Mouse (Mus musculus): ENCODE measurements at regions not wholly inside any gene's neighbourhood (a gene's known extent, or its start where the extent isn't known, plus 50 kb on each side); places are given as distances from the start of the nearest gene placed in this dataset.

DNA sequence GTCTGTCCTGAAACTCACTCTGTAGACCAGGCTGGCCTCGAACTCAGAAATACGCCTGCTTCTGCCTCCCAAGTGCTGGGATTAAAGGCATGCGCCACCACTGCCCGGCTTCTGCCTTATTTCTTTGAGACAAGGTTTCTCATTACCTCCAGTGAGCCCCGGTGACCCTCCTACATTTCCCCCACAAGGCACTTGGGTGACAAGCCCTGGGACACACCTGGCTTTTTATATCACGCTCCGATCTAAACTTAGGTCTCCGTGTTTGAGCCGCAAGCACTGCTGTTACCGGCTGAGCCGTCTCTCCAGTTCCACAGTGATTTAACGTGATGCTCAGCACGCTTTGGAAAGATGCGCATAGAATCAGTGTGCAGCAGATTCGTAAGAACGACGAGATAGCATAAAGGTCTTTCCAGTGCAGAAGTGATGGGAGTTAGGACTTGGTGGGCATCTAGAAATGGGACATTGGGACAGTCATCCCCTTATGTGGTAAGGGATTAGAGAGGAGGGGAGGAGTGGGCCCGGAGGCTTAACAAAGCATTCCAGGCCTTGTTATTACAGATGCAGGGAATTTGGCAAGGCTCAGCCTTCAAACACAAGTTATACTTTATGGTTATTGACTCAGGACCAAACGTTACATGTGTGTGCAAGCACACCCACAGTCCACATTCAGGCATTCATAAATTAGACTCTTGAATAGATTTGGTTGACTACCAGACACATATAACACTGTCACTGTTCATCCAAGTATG lies 56.9 kb upstream of the Slc38a4 start:
- TF ChIP-seq CTCF (IDR thresholded peaks at IDR 0.05; ENCODE audit: low read depth) (no peak), EP300 (IDR thresholded peaks at IDR 0.05; ENCODE audit: low read depth) (no peak)
